Mouse (Mus musculus): Measurements from ENCODE around the gene Gm45808. TPM values are rescaled to one million over a fixed set of nuclear protein-coding genes. Genes with fewer than 3 reads are reported as not detected.

Gm45808 gene
- polyA plus RNA-seq, 1 experiment = not detected

GRCm38 (mm10) chr7:45470869-45471268, 15.7 kb downstream of the Gm45808 start:
- TF ChIP-seq USF1 (IDR thresholded peaks at IDR 0.05; ENCODE audit: low read depth) = no peak
- no peak for TF ChIP-seq MAX (IDR thresholded peaks at IDR 0.05)
- TF ChIP-seq CEBPB (IDR thresholded peaks at IDR 0.05; ENCODE audit: low read depth) = no peak
- no peak for TF ChIP-seq CTCF (IDR thresholded peaks at IDR 0.05; ENCODE audit: control insufficient read depth, insufficient read depth, insufficient read length)
- no peak for TF ChIP-seq FOSL1 (IDR thresholded peaks at IDR 0.05; ENCODE audit: insufficient read depth, low read length, poor library complexity, severe bottlenecking)
- no peak for TF ChIP-seq MYOG (IDR thresholded peaks at IDR 0.05; ENCODE audit: control insufficient read depth, extremely low read depth, insufficient read length)
- TF ChIP-seq MYOD1 (IDR thresholded peaks at IDR 0.05; ENCODE audit: control insufficient read depth, insufficient read length, low read depth) = no peak
- Histone ChIP-seq H3K79me3 (ENCODE audit: low read depth) (peaks cover 7% of the 10 kb centered on the region), H3K36me3 (ENCODE audit: control insufficient read depth, insufficient read depth) (peaks cover under 1% of the 10 kb centered on the region), H3K79me2 (ENCODE audit: control insufficient read depth, insufficient read depth) (peaks cover 7% of the 10 kb centered on the region), H3K27me3 (ENCODE audit: control insufficient read depth, insufficient read depth, insufficient read length) (no peaks in the 10 kb centered on the region), H3K4me3 (ENCODE audit: insufficient read depth, poor library complexity, severe bottlenecking) (no peak overlapping the region), H3ac (ENCODE audit: control insufficient read depth, insufficient read length, low read depth) (no peak overlapping the region)

DNA sequence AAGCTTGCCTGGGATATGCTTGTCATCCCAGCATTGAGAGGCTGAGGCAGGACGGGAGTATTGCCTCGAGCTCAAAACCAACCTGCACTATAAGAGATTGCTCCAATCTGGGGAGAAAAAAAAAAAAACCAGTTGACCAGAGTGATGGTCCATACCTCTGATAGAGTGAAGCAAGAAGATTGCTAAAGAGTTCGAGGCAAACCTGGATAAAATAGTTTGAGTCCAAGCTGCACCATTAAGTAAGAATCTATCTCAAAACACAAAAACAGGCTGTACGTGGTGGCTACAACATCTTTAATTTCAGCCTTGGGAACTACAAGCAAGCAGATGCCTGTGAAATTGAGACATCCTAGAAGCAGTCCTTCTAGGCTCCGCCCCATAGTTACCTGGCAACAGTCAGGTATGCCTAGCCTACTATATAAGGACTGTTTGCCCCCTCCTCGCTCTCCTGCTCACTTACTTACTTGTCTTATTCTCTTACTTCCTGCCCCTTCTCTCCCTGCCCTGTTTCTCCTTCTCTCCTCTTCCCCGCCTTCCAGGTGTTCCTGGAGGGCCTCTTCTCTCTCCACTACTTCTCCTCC, 19.4 kb downstream of the Gm45808 start:
- no peaks in the 10 kb centered on the region for H3K27me3 ChIP-seq (ENCODE audit: control insufficient read depth, insufficient read depth, insufficient read length)
- TF ChIP-seq CTCF (IDR thresholded peaks at IDR 0.05; ENCODE audit: control insufficient read depth, insufficient read depth, insufficient read length) (no peak), MYOD1 (IDR thresholded peaks at IDR 0.05; ENCODE audit: control insufficient read depth, insufficient read length, low read depth) (no peak), MYOG (IDR thresholded peaks at IDR 0.05; ENCODE audit: control insufficient read depth, extremely low read depth, insufficient read length) (no peak), MAX (IDR thresholded peaks at IDR 0.05) (no peak), CEBPB (IDR thresholded peaks at IDR 0.05; ENCODE audit: low read depth) (no peak), FOSL1 (IDR thresholded peaks at IDR 0.05; ENCODE audit: insufficient read depth, low read length, poor library complexity, severe bottlenecking) (no peak), USF1 (IDR thresholded peaks at IDR 0.05; ENCODE audit: low read depth) (no peak)
- H3K36me3 ChIP-seq (ENCODE audit: control insufficient read depth, insufficient read depth) = peaks cover 37% of the 10 kb centered on the region
- peak overlapping the region; percentile 46 for H3ac ChIP-seq (ENCODE audit: control insufficient read depth, insufficient read length, low read depth)
- H3K79me3 ChIP-seq (ENCODE audit: low read depth) = peaks cover 34% of the 10 kb centered on the region
- no peak overlapping the region for H3K4me3 ChIP-seq (ENCODE audit: insufficient read depth, poor library complexity, severe bottlenecking)
- peaks cover 43% of the 10 kb centered on the region for H3K79me2 ChIP-seq (ENCODE audit: control insufficient read depth, insufficient read depth)

DNA sequence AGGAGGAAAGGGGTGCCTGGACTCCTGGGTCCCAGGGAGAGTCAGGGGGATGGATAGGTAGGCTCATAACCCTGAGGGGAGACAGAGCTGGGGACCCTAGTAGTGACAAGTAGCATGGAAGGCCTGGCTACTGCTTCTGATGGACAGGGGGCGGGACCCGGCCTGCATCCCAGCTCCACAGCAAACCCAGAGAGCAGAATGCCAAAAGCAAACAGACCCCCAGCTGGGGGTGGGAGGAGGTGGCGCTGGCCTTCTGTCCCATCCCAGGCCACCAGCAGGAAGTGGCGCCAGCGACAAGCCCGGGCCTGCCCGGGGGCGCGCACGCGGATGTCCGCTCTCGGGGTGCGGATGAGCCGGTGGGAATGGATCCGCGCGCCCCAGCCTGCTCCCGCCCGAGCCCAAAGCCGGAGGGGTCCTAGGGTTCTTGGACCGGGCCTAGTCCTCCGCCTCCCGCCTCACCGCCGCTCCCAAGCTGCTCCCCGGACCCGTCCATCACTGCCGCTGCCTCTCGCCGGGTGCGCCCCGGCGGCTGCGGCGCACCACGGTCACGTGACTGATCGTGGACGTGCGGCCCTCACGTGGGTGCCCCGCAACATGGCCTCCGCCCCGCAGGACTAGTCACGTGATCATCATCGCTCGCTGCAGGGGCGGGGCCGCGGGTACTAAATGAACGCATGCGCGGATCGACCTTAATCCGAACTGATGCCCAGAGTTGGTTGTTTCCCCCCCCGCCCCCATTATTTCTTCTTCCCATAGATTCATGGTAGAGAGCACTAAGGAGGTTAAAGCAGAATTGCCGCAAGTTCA, 20.1 kb downstream of the Gm45808 start, which contains the start of gene Bax:
TSS of gene Bax (minus strand) at position 616 of the 807 bp plus-strand sequence.
- Histone ChIP-seq H3K27me3 (ENCODE audit: control insufficient read depth, insufficient read depth, insufficient read length) (no peaks in the 10 kb centered on the region), H3K79me2 (ENCODE audit: control insufficient read depth, insufficient read depth) (peaks cover 43% of the 10 kb centered on the region), H3K4me3 (ENCODE audit: insufficient read depth, poor library complexity, severe bottlenecking) (peak within 1 kb of the TSS; percentile 76), H3K79me3 (ENCODE audit: low read depth) (peaks cover 34% of the 10 kb centered on the region), H3K36me3 (ENCODE audit: control insufficient read depth, insufficient read depth) (peaks cover 42% of the 10 kb centered on the region), H3ac (ENCODE audit: control insufficient read depth, insufficient read length, low read depth) (peak within 1 kb of the TSS; percentile 75)
- no peak for TF ChIP-seq FOSL1 (IDR thresholded peaks at IDR 0.05; ENCODE audit: insufficient read depth, low read length, poor library complexity, severe bottlenecking)
- TF ChIP-seq USF1 (IDR thresholded peaks at IDR 0.05; ENCODE audit: low read depth) = peak; percentile 97
- no peak for TF ChIP-seq MYOD1 (IDR thresholded peaks at IDR 0.05; ENCODE audit: control insufficient read depth, insufficient read length, low read depth)
- TF ChIP-seq CEBPB (IDR thresholded peaks at IDR 0.05; ENCODE audit: low read depth) = no peak
- peak; percentile 79 for TF ChIP-seq MAX (IDR thresholded peaks at IDR 0.05)
- no peak for TF ChIP-seq MYOG (IDR thresholded peaks at IDR 0.05; ENCODE audit: control insufficient read depth, extremely low read depth, insufficient read length)

DNA sequence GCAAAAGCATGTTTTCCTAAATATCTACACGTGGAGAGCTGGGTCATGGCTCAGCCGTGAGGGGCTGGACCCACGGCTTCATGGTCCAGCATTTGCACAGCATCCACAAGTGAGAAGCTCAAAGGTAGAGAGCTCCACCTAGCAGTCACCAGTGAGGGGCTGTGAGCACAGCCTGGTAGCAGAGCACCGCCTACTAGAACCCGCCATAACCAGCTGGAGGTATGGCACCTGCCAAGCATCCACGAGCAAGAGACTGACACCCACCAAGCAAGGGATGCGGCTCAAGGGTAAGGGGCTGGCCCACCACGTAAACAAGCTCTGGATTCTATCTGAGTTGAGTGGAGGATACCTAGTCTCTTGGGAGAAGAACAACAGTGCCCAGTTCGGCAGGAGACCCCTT, 21.1 kb downstream of the Gm45808 start:
- H3K79me3 ChIP-seq (ENCODE audit: low read depth) = peaks cover 36% of the 10 kb centered on the region
- peak overlapping the region; percentile 75 for H3ac ChIP-seq (ENCODE audit: control insufficient read depth, insufficient read length, low read depth)
- no peaks in the 10 kb centered on the region for H3K27me3 ChIP-seq (ENCODE audit: control insufficient read depth, insufficient read depth, insufficient read length)
- H3K36me3 ChIP-seq (ENCODE audit: control insufficient read depth, insufficient read depth) = peaks cover 42% of the 10 kb centered on the region
- no peak for TF ChIP-seq MYOD1 (IDR thresholded peaks at IDR 0.05; ENCODE audit: control insufficient read depth, insufficient read length, low read depth)
- no peak for TF ChIP-seq CTCF (IDR thresholded peaks at IDR 0.05; ENCODE audit: control insufficient read depth, insufficient read depth, insufficient read length)
- no peak for TF ChIP-seq MYOG (IDR thresholded peaks at IDR 0.05; ENCODE audit: control insufficient read depth, extremely low read depth, insufficient read length)
- no peak for TF ChIP-seq USF1 (IDR thresholded peaks at IDR 0.05; ENCODE audit: low read depth)
- TF ChIP-seq FOSL1 (IDR thresholded peaks at IDR 0.05; ENCODE audit: insufficient read depth, low read length, poor library complexity, severe bottlenecking) = no peak
- TF ChIP-seq CEBPB (IDR thresholded peaks at IDR 0.05; ENCODE audit: low read depth) = no peak
- TF ChIP-seq MAX (IDR thresholded peaks at IDR 0.05) = no peak
- peak overlapping the region; percentile 76 for H3K4me3 ChIP-seq (ENCODE audit: insufficient read depth, poor library complexity, severe bottlenecking)
- peaks cover 44% of the 10 kb centered on the region for H3K79me2 ChIP-seq (ENCODE audit: control insufficient read depth, insufficient read depth)

GRCm38 (mm10) chr7:45465112-45465511, 21.5 kb downstream of the Gm45808 start:
- Histone ChIP-seq H3K4me3 (ENCODE audit: insufficient read depth, poor library complexity, severe bottlenecking) (peak overlapping the region; percentile 76), H3ac (ENCODE audit: control insufficient read depth, insufficient read length, low read depth) (peak overlapping the region; percentile 75), H3K27me3 (ENCODE audit: control insufficient read depth, insufficient read depth, insufficient read length) (no peaks in the 10 kb centered on the region), H3K79me2 (ENCODE audit: control insufficient read depth, insufficient read depth) (peaks cover 48% of the 10 kb centered on the region), H3K36me3 (ENCODE audit: control insufficient read depth, insufficient read depth) (peaks cover 46% of the 10 kb centered on the region), H3K79me3 (ENCODE audit: low read depth) (peaks cover 39% of the 10 kb centered on the region)
- TF ChIP-seq MYOD1 (IDR thresholded peaks at IDR 0.05; ENCODE audit: control insufficient read depth, insufficient read length, low read depth) = no peak
- no peak for TF ChIP-seq CEBPB (IDR thresholded peaks at IDR 0.05; ENCODE audit: low read depth)
- TF ChIP-seq USF1 (IDR thresholded peaks at IDR 0.05; ENCODE audit: low read depth) = no peak
- TF ChIP-seq MYOG (IDR thresholded peaks at IDR 0.05; ENCODE audit: control insufficient read depth, extremely low read depth, insufficient read length) = no peak
- TF ChIP-seq CTCF (IDR thresholded peaks at IDR 0.05; ENCODE audit: control insufficient read depth, insufficient read depth, insufficient read length) = no peak
- no peak for TF ChIP-seq MAX (IDR thresholded peaks at IDR 0.05)
- TF ChIP-seq FOSL1 (IDR thresholded peaks at IDR 0.05; ENCODE audit: insufficient read depth, low read length, poor library complexity, severe bottlenecking) = no peak
